ENCODE assay signal across 24 mouse cellular contexts in genomic region chr2:5477525-5477924, GRCm38 (mm10).
"Had no signal": no experiment of that assay in that cellular context is flagged by ENCODE, and none has a peak within 500 bp of the region (broad histone marks: within the 10 kb centered on the region; RNA-seq: fewer than 3 reads in every experiment).

No protein-coding gene starts in this region.

- H3K9ac ChIP-seq: heart, embryonic 13.5 days; heart, embryonic 15.5 days; hindbrain, embryonic 12.5 days; hindbrain, embryonic 14.5 days; intestine, embryonic 15.5 days; limb, embryonic 12.5 days; liver, embryonic 13.5 days had no signal

- H3K27me3 ChIP-seq: heart, embryonic 13.5 days; heart, embryonic 15.5 days; hindbrain, embryonic 12.5 days; intestine, embryonic 15.5 days; limb, embryonic 12.5 days; liver, embryonic 13.5 days had no signal

- H3K27ac ChIP-seq: gastrocnemius, adult 2 months; heart, adult 2 months; heart, embryonic 13.5 days; heart, embryonic 15.5 days; hindbrain, embryonic 10.5 days; hindbrain, embryonic 12.5 days; hindbrain, embryonic 14.5 days; intestine, embryonic 15.5 days; layer of hippocampus, adult 2 months; left cerebral cortex, adult 2 months; limb, embryonic 10.5 days; limb, embryonic 12.5 days; liver, embryonic 13.5 days had no signal

- ATAC-seq: hindbrain, embryonic 16.5 days; inflammation-experienced regulatory T-cells, adult 6 months; intestine, embryonic 15.5 days had no signal

- DNase-seq: gastrocnemius, adult 2 months; gastrocnemius, postnatal 10 days; gastrocnemius, postnatal 25 days; heart, adult 2 months; heart, postnatal 4 days; kidney, adult 18-20 months; kidney, adult 8-10 months; kidney, postnatal 25 days; liver; liver, embryonic 13.5 days had no signal

- H3K36me3 ChIP-seq: heart, embryonic 13.5 days; heart, embryonic 15.5 days; hindbrain, embryonic 10.5 days; hindbrain, embryonic 12.5 days; intestine, embryonic 15.5 days; limb, embryonic 10.5 days; limb, embryonic 12.5 days; liver, embryonic 13.5 days had no signal

- H3K4me1 ChIP-seq: heart, embryonic 13.5 days; heart, embryonic 15.5 days; hindbrain, embryonic 10.5 days; hindbrain, embryonic 12.5 days; limb, embryonic 10.5 days; limb, embryonic 12.5 days; liver, embryonic 13.5 days had no signal

- H3K4me3 ChIP-seq: gastrocnemius, adult 2 months; heart, adult 2 months; heart, embryonic 13.5 days; heart, embryonic 15.5 days; hindbrain, embryonic 10.5 days; hindbrain, embryonic 12.5 days; intestine, embryonic 15.5 days; layer of hippocampus, adult 2 months; left cerebral cortex, adult 2 months; limb, embryonic 10.5 days; limb, embryonic 12.5 days; liver, embryonic 13.5 days had no signal

- H3K9me3 ChIP-seq: heart, embryonic 13.5 days; heart, embryonic 15.5 days; hindbrain, embryonic 10.5 days; hindbrain, embryonic 12.5 days; intestine, embryonic 15.5 days; limb, embryonic 10.5 days; limb, embryonic 12.5 days; liver, embryonic 13.5 days had no signal

- H3K4me2 ChIP-seq: heart, embryonic 11.5 days; heart, embryonic 13.5 days; heart, embryonic 15.5 days; hindbrain, embryonic 12.5 days; hindbrain, embryonic 14.5 days; intestine, embryonic 15.5 days; limb, embryonic 12.5 days; liver, embryonic 11.5 days; liver, embryonic 13.5 days had no signal
